Mouse (Mus musculus) hindbrain, embryonic 11.5 days (tissue): ENCODE measurements around the gene Atg16l2. TPM values are rescaled to one million over a fixed set of nuclear protein-coding genes. Genes with fewer than 3 reads are reported as not detected.

Experiments
- ATAC-seq: fragments of 200-750 bp; cut with Nextera tagmentation; 2 replicates; pipeline ENCODE4 v1.8.0; 2017; ENCODE audit warnings: mild to moderate bottlenecking, moderate TSS enrichment, moderate library complexity; ENCODE audit not compliant: low FRiP score
- DNase-seq: peaks from one replicate; pipeline ENCODE4 v3.0.0-alpha.2; 2015; ENCODE audit warnings: low spot score
- H3K27ac ChIP-seq: fragments of 300-500 bp; sonication (generic); 2 replicates; pipeline ENCODE4 v1.5.1; 2014; ENCODE audit warnings: mild to moderate bottlenecking, low read depth, low read length
- H3K27me3 ChIP-seq: fragments of 300-500 bp; sonication (generic); 2 replicates; pipeline ENCODE4 v1.6.1; 2014; ENCODE audit warnings: mild to moderate bottlenecking, low read length, moderate library complexity, mixed read lengths; ENCODE audit not compliant: control insufficient read depth, insufficient read depth
- H3K36me3 ChIP-seq: fragments of 300-500 bp; sonication (generic); 2 replicates; pipeline ENCODE4 v1.6.1; 2014; ENCODE audit warnings: mild to moderate bottlenecking, low read length, moderate library complexity, mixed read lengths; ENCODE audit not compliant: control insufficient read depth, insufficient read depth
- H3K4me1 ChIP-seq: fragments of 300-500 bp; sonication (generic); replicated peaks from 2 replicates; pipeline ENCODE4 v1.6.1; 2014; ENCODE audit warnings: low read length, mixed read lengths; ENCODE audit not compliant: control insufficient read depth, insufficient read depth
- H3K4me2 ChIP-seq: fragments of 300-500 bp; sonication (generic); replicated peaks from 2 replicates; pipeline ENCODE4 v1.6.1; 2014; ENCODE audit warnings: mild to moderate bottlenecking, low read depth, low read length
- H3K4me3 ChIP-seq: fragments of 300-500 bp; sonication (generic); 2 replicates; pipeline ENCODE4 v1.5.1; 2014; ENCODE audit warnings: low read depth, low read length
- H3K9ac ChIP-seq: fragments of 300-500 bp; sonication (generic); 2 replicates; pipeline ENCODE4 v1.6.1; 2014; ENCODE audit warnings: low read depth, low read length
- H3K9me3 ChIP-seq: fragments of 300-500 bp; sonication (generic); 2 replicates; pipeline ENCODE4 v1.6.1; 2016; ENCODE audit warnings: low read length; ENCODE audit not compliant: control insufficient read depth
- WGBS: fragments of 180-500 bp; shearing (Covaris S2); extraction: QIAGEN DNeasy Blood & Tissue Kit; methylation state at CpG from one replicate; pipeline ENCODE4 v1.1.7; 2014; 5-methylcytosine and 5-hydroxymethylcytosine counted together
- polyA plus RNA-seq: library from polyadenylated mRNA; unstranded; fragments of >200 nt; fragmentation: Nextera tagmentation; extraction: Ambion mirVana; gene quantifications from 2 replicates; pipeline ENCODE4 v1.2.1, GENCODE M21; 2014

Gene Atg16l2
- 10.2 and 10.7 TPM in 2 replicates for polyA plus RNA-seq

GRCm38 (mm10) chr7:101301881-101302456, at the start of gene Atg16l2:
Gene Atg16l2 (minus strand): TSS chr7:101302251.
- Histone ChIP-seq H3K9ac (peak within 1 kb of the TSS; percentile 66), H3K4me3 (peak within 1 kb of the TSS; percentile 59), H3K36me3 (no peaks in the 10 kb centered on the region), H3K9me3 (no peaks in the 10 kb centered on the region), H3K27ac (no peak within 1 kb of the TSS), H3K27me3 (peaks cover 6% of the 10 kb centered on the region; the same call in 1 of the 2 replicates), H3K4me2 (peak within 1 kb of the TSS; percentile 53), H3K4me1 (peaks cover 3% of the 10 kb centered on the region; the same call in 1 of the 2 replicates)
- peak; percentile 95 for DNase-seq
- WGBS = under 1% methylated on average over 38 of the region's 39 CpGs
- ATAC-seq = peak; percentile 96

DNA sequence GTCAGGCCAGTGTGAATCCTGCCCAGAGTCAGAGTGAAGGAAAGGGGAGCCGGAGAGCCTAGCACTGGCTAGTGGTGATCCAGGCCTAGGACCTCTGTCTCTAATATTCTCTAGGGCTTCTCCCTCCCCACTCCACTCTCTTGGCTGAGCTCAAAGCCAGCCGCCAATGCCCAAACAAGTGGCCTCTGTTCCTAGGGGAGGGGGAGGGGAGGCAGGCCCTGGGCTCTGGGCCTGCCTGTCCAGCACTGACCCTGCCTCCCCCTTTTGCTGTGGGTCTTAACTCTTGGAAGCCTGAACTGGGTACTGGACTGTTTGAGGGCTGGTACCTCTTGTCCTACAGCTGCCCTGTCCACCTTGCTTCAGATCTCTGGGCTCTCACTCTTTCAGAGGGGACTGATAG, 47.8 kb upstream of the Atg16l2 start:
- Histone ChIP-seq H3K4me1 (0 out of 2 replicates have a peak, but pooled peaks cover 3% of the 10 kb centered on the region), H3K36me3 (no peaks in the 10 kb centered on the region), H3K27ac (no peak overlapping the region), H3K9me3 (no peaks in the 10 kb centered on the region), H3K4me2 (no peak overlapping the region), H3K4me3 (no peak overlapping the region), H3K27me3 (peaks cover 8% of the 10 kb centered on the region; the same call in 1 of the 2 replicates), H3K9ac (no peak overlapping the region)
- peak; percentile 37 for DNase-seq
- no peak; the same call in 1 of the 2 replicates for ATAC-seq
- WGBS = 65% methylated on average over 1 of the region's 2 CpGs

- ATAC-seq (peak; percentile 18; the same call in 1 of the 2 replicates), DNase-seq (peak; percentile 37)
- Histone ChIP-seq H3K27ac (no peak overlapping the region), H3K9ac (peak overlapping the region; percentile 46), H3K36me3 (no peaks in the 10 kb centered on the region), H3K9me3 (no peaks in the 10 kb centered on the region), H3K4me2 (peak overlapping the region; percentile 93), H3K27me3 (peaks cover 8% of the 10 kb centered on the region; the same call in 1 of the 2 replicates), H3K4me1 (0 out of 2 replicates have a peak, but pooled peaks cover 3% of the 10 kb centered on the region), H3K4me3 (peak overlapping the region; percentile 47)
- 6% methylated on average over 13 of the region's 13 CpGs for WGBS
These were observed 46.3 kb upstream of the Atg16l2 start for GRCm38 (mm10) chr7:101348312-101348711.

GRCm38 (mm10) chr7:101347767-101348270, 45.8 kb upstream of the Atg16l2 start, which contains the start of gene Arap1:
Gene Arap1 (plus strand): TSS chr7:101348067.
- ATAC-seq = peak; percentile 71
- WGBS = under 1% methylated on average over 34 of the region's 35 CpGs
- Histone ChIP-seq H3K4me1 (0 out of 2 replicates have a peak, but pooled peaks cover 3% of the 10 kb centered on the region), H3K9me3 (no peaks in the 10 kb centered on the region), H3K27me3 (peaks cover 8% of the 10 kb centered on the region; the same call in 1 of the 2 replicates), H3K36me3 (no peaks in the 10 kb centered on the region), H3K4me3 (peak within 1 kb of the TSS; percentile 47), H3K27ac (no peak within 1 kb of the TSS), H3K9ac (peak within 1 kb of the TSS; percentile 46), H3K4me2 (peak within 1 kb of the TSS; percentile 93)
- DNase-seq = peak; percentile 77

DNA sequence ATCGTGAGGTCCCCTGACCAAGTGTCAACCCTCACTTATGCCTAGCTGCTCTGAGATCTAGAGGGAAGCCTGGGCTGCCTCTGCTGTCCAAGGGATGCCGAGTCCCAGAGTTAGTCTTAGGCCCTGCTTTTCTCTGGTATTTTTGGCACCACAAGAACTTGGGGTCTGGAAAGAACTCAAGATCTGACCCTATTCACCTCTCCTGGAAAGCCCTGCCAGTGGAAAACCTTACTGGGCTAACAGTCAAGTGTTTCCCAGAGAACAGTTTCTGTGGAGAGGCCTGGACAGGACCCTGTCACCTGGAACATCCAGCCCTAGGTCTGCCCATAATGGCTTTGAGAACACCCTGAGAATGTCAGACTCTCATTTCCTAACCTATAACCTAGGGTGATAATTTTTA, 44.9 kb upstream of the Atg16l2 start:
- no peak overlapping the region for H3K27ac ChIP-seq
- no peaks in the 10 kb centered on the region for H3K36me3 ChIP-seq
- H3K4me1 ChIP-seq = 0 out of 2 replicates have a peak, but pooled peaks cover 3% of the 10 kb centered on the region
- DNase-seq (no peak), ATAC-seq (no peak)
- H3K27me3 ChIP-seq = peaks cover 8% of the 10 kb centered on the region; the same call in 1 of the 2 replicates
- WGBS = 84% methylated on average over 2 of the region's 2 CpGs
- H3K4me2 ChIP-seq = no peak overlapping the region
- H3K9me3 ChIP-seq = no peaks in the 10 kb centered on the region
- H3K4me3 ChIP-seq = no peak overlapping the region
- H3K9ac ChIP-seq = no peak overlapping the region

DNA sequence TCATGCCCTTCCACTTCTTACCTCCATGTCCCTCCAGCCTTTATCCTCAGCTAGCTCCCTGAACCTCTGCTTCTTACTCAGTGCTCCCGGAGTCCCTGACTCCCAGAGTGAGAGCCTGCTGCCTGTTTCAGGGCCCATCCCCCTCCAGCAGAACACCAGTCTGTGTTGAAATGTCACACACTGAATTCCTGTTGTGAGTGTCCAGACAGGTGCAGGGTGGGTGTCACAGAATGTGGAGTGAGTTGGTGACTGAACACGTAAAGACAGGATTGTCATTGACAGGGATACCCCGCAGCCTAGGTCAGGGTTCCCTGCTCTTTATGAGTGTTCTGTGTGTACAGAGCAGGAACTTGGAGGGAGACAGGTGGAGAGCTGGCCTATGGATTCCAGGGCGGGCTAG, 42.8 kb upstream of the Atg16l2 start:
- H3K27ac ChIP-seq = no peak overlapping the region
- H3K9ac ChIP-seq = no peak overlapping the region
- no peaks in the 10 kb centered on the region for H3K9me3 ChIP-seq
- 0 out of 2 replicates have a peak, but pooled peaks cover 1% of the 10 kb centered on the region for H3K4me1 ChIP-seq
- H3K36me3 ChIP-seq = no peaks in the 10 kb centered on the region
- no peak overlapping the region for H3K4me2 ChIP-seq
- H3K27me3 ChIP-seq = peaks cover 7% of the 10 kb centered on the region; the same call in 1 of the 2 replicates
- H3K4me3 ChIP-seq = no peak overlapping the region
- WGBS = 70% methylated on average over 4 of the region's 4 CpGs
- ATAC-seq (no peak), DNase-seq (no peak)

DNA sequence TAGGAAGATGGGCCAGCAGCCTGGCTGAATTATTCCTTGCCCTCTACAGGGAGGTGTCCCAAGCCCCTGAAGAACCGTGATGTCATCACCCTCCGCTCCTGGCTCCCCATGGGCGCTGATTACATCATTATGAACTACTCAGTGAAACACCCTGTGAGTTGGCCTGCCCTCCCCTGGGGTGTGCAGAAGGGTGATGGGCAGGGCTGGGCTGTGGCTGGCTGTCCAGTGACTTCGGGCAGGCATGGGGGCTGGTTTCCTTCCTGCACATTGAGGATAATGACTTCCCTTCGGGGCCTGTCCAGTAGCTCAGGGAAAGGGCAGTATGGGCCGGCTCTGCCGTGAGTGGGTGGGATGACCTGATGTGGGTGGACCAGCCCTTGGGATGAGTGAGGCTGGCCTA, 41.1 kb upstream of the Atg16l2 start:
- Histone ChIP-seq H3K4me1 (no peaks in the 10 kb centered on the region), H3K36me3 (no peaks in the 10 kb centered on the region), H3K27me3 (no peaks in the 10 kb centered on the region), H3K27ac (no peak overlapping the region), H3K9ac (no peak overlapping the region), H3K9me3 (no peaks in the 10 kb centered on the region), H3K4me2 (no peak overlapping the region), H3K4me3 (no peak overlapping the region)
- 81% methylated on average over 7 of the region's 7 CpGs for WGBS
- ATAC-seq (no peak), DNase-seq (no peak)

- ATAC-seq (no peak), DNase-seq (no peak)
- Histone ChIP-seq H3K9ac (no peak overlapping the region), H3K4me2 (no peak overlapping the region), H3K9me3 (no peaks in the 10 kb centered on the region), H3K27me3 (no peaks in the 10 kb centered on the region), H3K27ac (no peak overlapping the region), H3K4me3 (no peak overlapping the region), H3K4me1 (no peaks in the 10 kb centered on the region), H3K36me3 (no peaks in the 10 kb centered on the region)
- WGBS = 75% methylated on average over 6 of the region's 6 CpGs
These were observed 39.4 kb upstream of the Atg16l2 start for GRCm38 (mm10) chr7:101341405-101341804.

DNA sequence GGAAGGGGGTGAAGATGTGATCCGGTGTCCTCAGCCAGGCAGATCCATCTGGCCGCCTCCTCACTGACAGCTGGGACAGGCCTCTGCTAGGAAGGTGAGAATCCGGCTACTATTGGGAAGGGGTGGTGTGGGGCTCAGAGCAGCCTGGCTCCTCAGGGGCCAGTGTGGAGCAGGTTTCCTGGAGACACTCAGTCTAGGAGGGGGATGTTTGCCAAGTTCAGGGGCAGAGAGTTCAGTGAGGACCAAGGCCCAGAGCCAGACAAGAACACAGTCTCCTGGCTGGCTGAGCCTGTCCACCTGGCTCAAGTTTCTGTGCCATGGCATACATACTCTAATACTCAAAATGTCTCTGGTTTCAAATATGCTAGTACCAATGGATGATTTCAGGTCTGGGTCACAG, 35.4 kb upstream of the Atg16l2 start:
- Histone ChIP-seq H3K27ac (no peak overlapping the region), H3K9ac (no peak overlapping the region), H3K27me3 (no peaks in the 10 kb centered on the region), H3K4me1 (no peaks in the 10 kb centered on the region), H3K36me3 (no peaks in the 10 kb centered on the region), H3K9me3 (no peaks in the 10 kb centered on the region), H3K4me3 (no peak overlapping the region), H3K4me2 (no peak overlapping the region)
- DNase-seq (no peak), ATAC-seq (no peak)
- 81% methylated on average over 3 of the region's 3 CpGs for WGBS
